Mouse (Mus musculus): Measurements from ENCODE around the gene Krt20. TPM values are rescaled to one million over a fixed set of nuclear protein-coding genes. Genes with fewer than 3 reads are reported as not detected.
A peak's percentile ranks its signal among the peaks of the same experiment; 100 is the strongest.

Gene Krt20
- polyA plus RNA-seq, 1 experiment from 2014 or later, result 0.48 TPM

DNA sequence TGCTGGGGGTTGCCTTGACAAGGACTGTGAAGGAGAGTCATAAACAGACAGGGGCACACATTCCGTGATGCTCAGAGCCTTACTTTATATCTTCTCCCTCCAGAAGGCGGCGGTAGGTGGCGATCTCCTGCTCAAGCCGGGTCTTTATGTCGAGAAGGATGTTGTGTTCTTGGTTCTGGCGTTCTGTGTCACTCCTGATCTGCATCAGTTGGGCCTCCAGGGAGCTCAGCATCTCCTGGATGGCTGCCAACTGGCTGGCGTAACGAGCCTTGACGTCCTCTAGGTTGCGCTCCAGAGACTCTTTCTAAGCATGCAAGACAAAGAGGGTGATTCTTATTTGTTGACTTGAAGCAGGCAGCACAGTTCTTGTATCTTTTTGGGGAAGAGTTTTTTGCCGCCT lies 7.3 kb downstream of the Krt20 start:
- Histone ChIP-seq H3K4me3 (ENCODE audit: low read depth, low read length) (no peak overlapping the region), H3K36me3 (ENCODE audit: control insufficient read depth, insufficient read depth, low read length) (no peaks in the 10 kb centered on the region), H3K4me1 (replicated peaks; ENCODE audit: control insufficient read depth, insufficient read depth, low read length) (no peaks in the 10 kb centered on the region), H3K9ac (ENCODE audit: low read depth, low read length) (no peak overlapping the region), H3K9me3 (ENCODE audit: control insufficient read depth, low read length) (no peaks in the 10 kb centered on the region), H3K27me3 (ENCODE audit: control insufficient read depth, insufficient read depth, low read length) (no peaks in the 10 kb centered on the region), H3K4me2 (replicated peaks; ENCODE audit: low read depth, low read length) (no peak overlapping the region), H3K27ac (ENCODE audit: low read depth, low read length) (no peak overlapping the region)
- WGBS, result 51% methylated on average over 12 of the region's 12 CpGs
- no peak for ATAC-seq (ENCODE audit: low FRiP score)
- DNase-seq (ENCODE audit: low spot score), result peak; percentile 37

DNA sequence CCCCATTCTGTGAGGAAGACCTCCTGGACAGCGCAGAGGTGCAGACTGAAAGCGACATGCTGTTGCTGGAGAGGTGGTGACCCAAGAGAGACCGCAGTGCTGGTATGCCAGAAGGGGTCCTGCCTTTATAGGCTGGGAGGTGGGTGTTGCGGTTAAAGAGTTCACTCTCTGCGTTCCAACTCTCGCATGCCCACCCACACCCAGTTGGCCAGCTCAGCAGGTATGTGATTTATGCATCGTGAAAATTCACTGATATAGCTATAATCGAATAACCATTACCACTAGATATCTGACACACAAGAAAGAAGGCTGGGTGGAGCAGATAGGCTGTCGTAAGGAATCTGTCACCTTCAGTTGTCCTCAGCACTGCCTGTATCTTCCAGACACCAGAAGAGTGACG lies 15.8 kb downstream of the Krt20 start, which contains the start of gene Krt12:
Gene Krt12, minus strand, starts transcription at position 101 of the 400 bp plus-strand sequence.
- Histone ChIP-seq H3K27ac (ENCODE audit: low read depth, low read length) (no peak within 1 kb of the TSS), H3K4me3 (ENCODE audit: low read depth, low read length) (no peak within 1 kb of the TSS), H3K27me3 (ENCODE audit: control insufficient read depth, insufficient read depth, low read length) (no peaks in the 10 kb centered on the region), H3K4me2 (replicated peaks; ENCODE audit: low read depth, low read length) (no peak within 1 kb of the TSS), H3K9ac (ENCODE audit: low read depth, low read length) (no peak within 1 kb of the TSS), H3K36me3 (ENCODE audit: control insufficient read depth, insufficient read depth, low read length) (no peaks in the 10 kb centered on the region), H3K4me1 (replicated peaks; ENCODE audit: control insufficient read depth, insufficient read depth, low read length) (no peaks in the 10 kb centered on the region), H3K9me3 (ENCODE audit: control insufficient read depth, low read length) (no peaks in the 10 kb centered on the region)
- DNase-seq (ENCODE audit: low spot score), result no peak
- 85% methylated on average over 10 of the region's 10 CpGs for WGBS
- no peak for ATAC-seq (ENCODE audit: low FRiP score)

DNA sequence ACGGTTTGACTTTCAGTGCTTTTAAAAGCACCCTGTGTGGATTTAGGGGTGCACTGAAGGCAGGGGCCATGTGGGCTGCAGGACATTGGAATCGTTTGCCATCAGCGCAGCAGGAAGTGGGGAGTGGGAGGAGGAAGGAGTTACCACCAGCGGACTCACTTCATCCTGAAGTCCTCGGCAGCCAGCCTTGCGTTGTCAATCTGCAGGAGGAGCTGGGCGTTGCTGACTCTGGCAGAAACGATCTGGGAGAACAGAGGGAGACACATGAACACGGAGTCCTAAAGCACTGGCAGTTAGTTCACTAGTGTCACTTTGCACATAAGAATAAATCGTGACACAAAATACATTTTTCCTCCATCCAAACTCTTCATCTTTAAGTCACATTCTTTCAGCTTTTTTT lies 17.4 kb downstream of the Krt20 start:
- Histone ChIP-seq H3K4me3 (ENCODE audit: low read depth, low read length) (no peak overlapping the region), H3K27ac (ENCODE audit: low read depth, low read length) (no peak overlapping the region), H3K9me3 (ENCODE audit: control insufficient read depth, low read length) (no peaks in the 10 kb centered on the region), H3K36me3 (ENCODE audit: control insufficient read depth, insufficient read depth, low read length) (no peaks in the 10 kb centered on the region), H3K9ac (ENCODE audit: low read depth, low read length) (no peak overlapping the region), H3K27me3 (ENCODE audit: control insufficient read depth, insufficient read depth, low read length) (no peaks in the 10 kb centered on the region), H3K4me1 (replicated peaks; ENCODE audit: control insufficient read depth, insufficient read depth, low read length) (no peaks in the 10 kb centered on the region), H3K4me2 (replicated peaks; ENCODE audit: low read depth, low read length) (no peak overlapping the region)
- no peak for DNase-seq (ENCODE audit: low spot score)
- 58% methylated on average over 10 of the region's 10 CpGs for WGBS
- no peak for ATAC-seq (ENCODE audit: low FRiP score)

DNA sequence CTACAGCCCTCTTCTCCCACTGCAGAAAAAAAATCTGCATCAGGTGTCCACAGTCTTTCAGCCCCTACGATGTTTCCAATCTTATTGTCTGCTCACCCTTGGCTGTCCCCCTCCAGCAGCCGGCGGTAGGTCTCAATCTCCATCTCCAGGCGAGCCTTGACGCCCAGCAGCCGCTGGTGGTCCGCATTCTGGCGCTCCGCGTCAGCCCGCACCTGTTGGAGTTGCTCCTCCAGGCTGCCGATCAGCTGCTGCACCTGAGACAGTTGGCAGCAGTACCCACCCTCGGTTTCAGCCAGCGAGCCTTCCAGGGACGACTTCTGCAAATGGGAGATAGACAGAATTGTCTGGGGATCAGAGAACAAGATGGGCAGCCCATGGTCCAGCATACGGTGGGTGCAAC lies 20.1 kb downstream of the Krt20 start:
- H3K27me3 ChIP-seq (ENCODE audit: control insufficient read depth, insufficient read depth, low read length), result no peaks in the 10 kb centered on the region
- H3K9me3 ChIP-seq (ENCODE audit: control insufficient read depth, low read length), result no peaks in the 10 kb centered on the region
- DNase-seq (ENCODE audit: low spot score) (no peak), ATAC-seq (ENCODE audit: low FRiP score) (no peak)
- 65% methylated on average over 16 of the region's 16 CpGs for WGBS
- no peak overlapping the region for H3K4me2 ChIP-seq (replicated peaks; ENCODE audit: low read depth, low read length)
- H3K9ac ChIP-seq (ENCODE audit: low read depth, low read length), result no peak overlapping the region
- no peaks in the 10 kb centered on the region for H3K4me1 ChIP-seq (replicated peaks; ENCODE audit: control insufficient read depth, insufficient read depth, low read length)
- no peak overlapping the region for H3K4me3 ChIP-seq (ENCODE audit: low read depth, low read length)
- no peak overlapping the region for H3K27ac ChIP-seq (ENCODE audit: low read depth, low read length)
- no peaks in the 10 kb centered on the region for H3K36me3 ChIP-seq (ENCODE audit: control insufficient read depth, insufficient read depth, low read length)

DNA sequence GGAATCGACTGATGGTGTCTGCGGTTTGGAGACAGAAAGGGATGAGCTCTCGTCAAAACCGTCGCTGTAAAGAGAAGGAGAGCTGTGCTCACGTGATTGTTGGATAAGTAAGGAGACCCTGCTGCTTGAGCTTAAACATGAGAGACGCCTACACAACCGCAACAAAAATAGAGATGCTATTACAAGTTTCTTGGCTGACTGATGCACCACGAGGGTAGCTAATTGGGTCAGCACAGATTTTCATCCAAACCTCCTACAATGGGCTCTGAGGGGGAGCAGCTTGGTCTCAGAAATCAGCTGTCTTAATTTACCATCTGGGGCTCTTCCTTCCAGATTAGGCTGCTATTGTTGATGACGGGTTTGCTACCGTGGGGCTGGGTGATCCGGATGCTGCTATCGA lies 21.0 kb downstream of the Krt20 start:
- Histone ChIP-seq H3K27ac (ENCODE audit: low read depth, low read length) (no peak overlapping the region), H3K9ac (ENCODE audit: low read depth, low read length) (no peak overlapping the region), H3K4me1 (replicated peaks; ENCODE audit: control insufficient read depth, insufficient read depth, low read length) (no peaks in the 10 kb centered on the region), H3K9me3 (ENCODE audit: control insufficient read depth, low read length) (no peaks in the 10 kb centered on the region), H3K27me3 (ENCODE audit: control insufficient read depth, insufficient read depth, low read length) (no peaks in the 10 kb centered on the region), H3K4me3 (ENCODE audit: low read depth, low read length) (no peak overlapping the region), H3K4me2 (replicated peaks; ENCODE audit: low read depth, low read length) (no peak overlapping the region), H3K36me3 (ENCODE audit: control insufficient read depth, insufficient read depth, low read length) (no peaks in the 10 kb centered on the region)
- no peak for DNase-seq (ENCODE audit: low spot score)
- 87% methylated on average over 13 of the region's 13 CpGs for WGBS
- no peak for ATAC-seq (ENCODE audit: low FRiP score)

DNA sequence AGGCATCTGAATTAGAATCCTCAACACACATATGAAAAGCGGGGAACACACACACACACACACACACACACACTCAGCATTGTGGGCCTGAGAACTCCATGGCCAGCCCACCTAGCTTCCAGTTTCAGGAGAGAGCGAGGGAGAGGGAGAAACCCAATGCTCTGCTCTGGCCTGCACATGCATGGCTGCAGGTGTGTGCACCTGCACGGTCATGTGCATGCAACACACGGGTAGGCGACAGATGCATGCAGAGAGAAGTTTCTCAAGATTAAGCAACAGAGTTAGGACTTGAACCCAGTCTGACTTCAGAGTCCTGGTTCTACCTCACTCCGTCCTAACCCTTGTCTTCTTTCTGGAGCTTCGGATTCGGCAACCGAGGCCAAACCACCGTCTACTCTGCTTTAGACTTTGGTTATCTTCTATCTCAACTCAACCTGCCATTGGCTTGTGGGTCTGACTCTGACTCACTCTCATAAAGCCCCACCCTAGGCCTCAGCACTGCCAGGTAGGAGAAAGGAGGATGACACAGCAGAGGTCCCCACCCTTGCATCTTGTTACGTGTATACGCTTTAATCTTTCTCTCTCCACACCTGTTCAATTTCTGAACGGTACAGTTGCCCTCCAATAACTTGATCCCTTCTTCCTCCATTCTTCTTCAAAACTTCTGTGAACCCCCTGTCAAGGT lies 23.3 kb downstream of the Krt20 start:
- no peak overlapping the region for H3K4me2 ChIP-seq (replicated peaks; ENCODE audit: low read depth, low read length)
- H3K9ac ChIP-seq (ENCODE audit: low read depth, low read length), result no peak overlapping the region
- WGBS, result 93% methylated on average over 13 of the region's 13 CpGs
- H3K27me3 ChIP-seq (ENCODE audit: control insufficient read depth, insufficient read depth, low read length), result no peaks in the 10 kb centered on the region
- no peaks in the 10 kb centered on the region for H3K4me1 ChIP-seq (replicated peaks; ENCODE audit: control insufficient read depth, insufficient read depth, low read length)
- no peaks in the 10 kb centered on the region for H3K36me3 ChIP-seq (ENCODE audit: control insufficient read depth, insufficient read depth, low read length)
- ATAC-seq (ENCODE audit: low FRiP score) (no peak), DNase-seq (ENCODE audit: low spot score) (no peak)
- no peak overlapping the region for H3K27ac ChIP-seq (ENCODE audit: low read depth, low read length)
- H3K9me3 ChIP-seq (ENCODE audit: control insufficient read depth, low read length), result no peaks in the 10 kb centered on the region
- H3K4me3 ChIP-seq (ENCODE audit: low read depth, low read length), result no peak overlapping the region

DNA sequence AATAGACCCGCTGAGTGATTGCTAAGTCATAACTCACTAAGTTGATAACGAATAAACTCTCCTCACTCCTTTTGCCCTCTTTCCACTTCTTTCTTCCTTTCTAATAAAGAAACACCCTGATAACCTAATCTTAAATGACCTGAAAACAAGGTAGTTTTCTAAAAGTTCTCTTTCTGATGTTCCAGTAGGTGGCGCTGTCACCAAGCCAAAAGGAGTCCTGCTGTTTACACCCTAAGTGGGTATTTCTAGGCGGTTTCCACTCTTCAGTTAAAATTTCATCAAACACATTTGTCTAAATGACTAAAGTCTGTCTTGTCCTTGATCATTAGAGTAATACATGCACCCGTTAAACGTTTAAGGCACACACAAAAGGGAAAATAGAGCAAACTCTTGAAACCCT lies 24.7 kb downstream of the Krt20 start:
- WGBS, result 18% methylated on average over 6 of the region's 6 CpGs
- peak; percentile 62 for DNase-seq (ENCODE audit: low spot score)

DNA sequence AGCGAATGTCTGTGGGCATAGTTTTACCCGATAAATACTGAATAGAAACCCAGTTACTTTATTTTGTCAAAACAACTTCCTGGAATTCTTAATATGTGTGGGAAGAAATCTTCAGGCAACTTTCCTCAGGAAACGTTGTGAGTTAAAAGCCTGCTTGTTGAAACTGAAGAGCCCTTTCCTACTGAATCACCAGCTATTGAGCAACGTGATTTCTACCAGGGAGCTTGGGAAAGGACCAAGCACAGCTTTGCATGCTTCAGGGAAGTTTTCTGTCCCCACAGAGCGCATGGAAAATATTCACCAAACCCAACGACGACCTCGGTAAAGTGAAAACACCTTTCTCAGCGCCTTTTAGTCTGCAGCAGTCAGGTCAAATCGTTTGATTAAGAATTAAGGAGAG lies 31.8 kb downstream of the Krt20 start:
- Histone ChIP-seq H3K4me2 (replicated peaks; ENCODE audit: low read depth, low read length) (no peak overlapping the region), H3K4me3 (ENCODE audit: low read depth, low read length) (no peak overlapping the region), H3K27ac (ENCODE audit: low read depth, low read length) (no peak overlapping the region), H3K9me3 (ENCODE audit: control insufficient read depth, low read length) (no peaks in the 10 kb centered on the region), H3K4me1 (replicated peaks; ENCODE audit: control insufficient read depth, insufficient read depth, low read length) (no peaks in the 10 kb centered on the region), H3K27me3 (ENCODE audit: control insufficient read depth, insufficient read depth, low read length) (no peaks in the 10 kb centered on the region), H3K36me3 (ENCODE audit: control insufficient read depth, insufficient read depth, low read length) (no peaks in the 10 kb centered on the region), H3K9ac (ENCODE audit: low read depth, low read length) (no peak overlapping the region)
- WGBS, result 82% methylated on average over 10 of the region's 10 CpGs
- no peak for ATAC-seq (ENCODE audit: low FRiP score)
- DNase-seq (ENCODE audit: low spot score), result no peak

More for the DNA sequence above, 24.7 kb downstream of the Krt20 start:
- ATAC-seq (ENCODE audit: low FRiP score), result no peak
- Histone ChIP-seq H3K9me3 (ENCODE audit: control insufficient read depth, low read length) (no peaks in the 10 kb centered on the region), H3K4me2 (replicated peaks; ENCODE audit: low read depth, low read length) (no peak overlapping the region), H3K27me3 (ENCODE audit: control insufficient read depth, insufficient read depth, low read length) (no peaks in the 10 kb centered on the region), H3K27ac (ENCODE audit: low read depth, low read length) (no peak overlapping the region), H3K9ac (ENCODE audit: low read depth, low read length) (no peak overlapping the region), H3K36me3 (ENCODE audit: control insufficient read depth, insufficient read depth, low read length) (no peaks in the 10 kb centered on the region), H3K4me1 (replicated peaks; ENCODE audit: control insufficient read depth, insufficient read depth, low read length) (no peaks in the 10 kb centered on the region), H3K4me3 (ENCODE audit: low read depth, low read length) (no peak overlapping the region)

DNA sequence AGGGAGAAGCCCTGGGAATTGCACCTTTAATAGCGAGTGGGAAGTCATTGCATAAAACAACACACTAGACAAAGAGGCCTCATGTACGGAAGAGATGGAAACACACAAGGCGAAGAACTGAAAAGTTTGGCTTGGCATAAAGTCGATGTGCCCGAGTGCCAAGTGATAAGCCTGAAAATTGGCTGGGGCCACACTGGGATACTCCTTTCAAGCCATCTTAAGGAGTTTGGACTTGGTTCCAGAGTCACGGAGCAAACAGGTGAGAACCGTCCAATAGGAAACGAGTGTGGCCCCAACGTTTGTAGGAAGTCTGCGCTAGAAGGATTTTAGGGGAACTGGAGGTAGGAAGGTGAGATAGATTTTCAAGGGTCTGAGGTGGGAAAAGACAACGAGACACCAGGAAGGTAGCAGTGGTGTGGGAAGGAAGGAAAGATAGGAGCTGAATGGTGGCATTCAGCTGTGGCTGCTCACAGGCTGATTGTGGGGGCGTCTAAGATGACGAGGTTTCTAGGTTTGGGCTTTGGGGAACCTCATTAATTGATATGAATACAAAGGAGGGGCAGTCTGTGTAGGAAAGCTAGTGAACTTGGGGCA lies 37.9 kb downstream of the Krt20 start:
- no peaks in the 10 kb centered on the region for H3K27me3 ChIP-seq (ENCODE audit: control insufficient read depth, insufficient read depth, low read length)
- no peak overlapping the region for H3K4me2 ChIP-seq (replicated peaks; ENCODE audit: low read depth, low read length)
- no peak overlapping the region for H3K27ac ChIP-seq (ENCODE audit: low read depth, low read length)
- no peaks in the 10 kb centered on the region for H3K9me3 ChIP-seq (ENCODE audit: control insufficient read depth, low read length)
- no peaks in the 10 kb centered on the region for H3K36me3 ChIP-seq (ENCODE audit: control insufficient read depth, insufficient read depth, low read length)
- no peak overlapping the region for H3K9ac ChIP-seq (ENCODE audit: low read depth, low read length)
- H3K4me1 ChIP-seq (replicated peaks; ENCODE audit: control insufficient read depth, insufficient read depth, low read length), result no peaks in the 10 kb centered on the region
- 88% methylated on average over 13 of the region's 13 CpGs for WGBS
- DNase-seq (ENCODE audit: low spot score) (no peak), ATAC-seq (ENCODE audit: low FRiP score) (no peak)
- no peak overlapping the region for H3K4me3 ChIP-seq (ENCODE audit: low read depth, low read length)
